Mouse (Mus musculus): ENCODE data around the gene Gpr45. TPM values are rescaled to one million over a fixed set of nuclear protein-coding genes. Genes with fewer than 3 reads are reported as not detected.

Gpr45 gene
- polyA plus RNA-seq, 1 experiment from 2014 or later, result 2.3 TPM

GRCm38 (mm10) chr1:43074791-43075190 is 122.1 kb downstream of the Gpr45 start:
- H3K4me3 ChIP-seq (ENCODE audit: low read depth, low read length), result no peak overlapping the region
- TF ChIP-seq CTCF (IDR thresholded peaks at IDR 0.05; ENCODE audit: low read depth), result no peak
- H3K9ac ChIP-seq (ENCODE audit: low read depth, low read length), result no peak overlapping the region
- no peak overlapping the region for H3K4me2 ChIP-seq (replicated peaks; ENCODE audit: low read depth)
- H3K36me3 ChIP-seq (ENCODE audit: control insufficient read depth, insufficient read depth), result peaks cover 21% of the 10 kb centered on the region
- H3K9me3 ChIP-seq (ENCODE audit: control insufficient read depth), result no peaks in the 10 kb centered on the region
- ATAC-seq, result no peak
- WGBS, result 93% methylated on average over 2 of the region's 2 CpGs
- no peaks in the 10 kb centered on the region for H3K4me1 ChIP-seq (replicated peaks; ENCODE audit: control insufficient read depth, insufficient read depth, low read length)
- no peaks in the 10 kb centered on the region for H3K27me3 ChIP-seq (replicated peaks; ENCODE audit: control insufficient read depth, insufficient read depth, low read length)
- H3K27ac ChIP-seq (ENCODE audit: low read depth, low read length), result no peak overlapping the region

- no peak for TF ChIP-seq CTCF (IDR thresholded peaks at IDR 0.05; ENCODE audit: low read depth)
- ATAC-seq, result no peak
- no peak overlapping the region for H3K4me3 ChIP-seq (ENCODE audit: low read depth, low read length)
- no peak overlapping the region for H3K27ac ChIP-seq (ENCODE audit: low read depth, low read length)
- H3K9me3 ChIP-seq (ENCODE audit: control insufficient read depth), result no peaks in the 10 kb centered on the region
- H3K4me1 ChIP-seq (replicated peaks; ENCODE audit: control insufficient read depth, insufficient read depth, low read length), result no peaks in the 10 kb centered on the region
- 59% methylated on average over 2 of the region's 2 CpGs for WGBS
- H3K4me2 ChIP-seq (replicated peaks; ENCODE audit: low read depth), result no peak overlapping the region
- H3K27me3 ChIP-seq (replicated peaks; ENCODE audit: control insufficient read depth, insufficient read depth, low read length), result no peaks in the 10 kb centered on the region
- H3K9ac ChIP-seq (ENCODE audit: low read depth, low read length), result no peak overlapping the region
- H3K36me3 ChIP-seq (ENCODE audit: control insufficient read depth, insufficient read depth), result peaks cover 15% of the 10 kb centered on the region
These were observed 125.5 kb downstream of the Gpr45 start for GRCm38 (mm10) chr1:43078124-43078523.

- no peaks in the 10 kb centered on the region for H3K9me3 ChIP-seq (ENCODE audit: control insufficient read depth)
- H3K4me3 ChIP-seq (ENCODE audit: low read depth, low read length), result no peak overlapping the region
- H3K4me2 ChIP-seq (replicated peaks; ENCODE audit: low read depth), result no peak overlapping the region
- TF ChIP-seq CTCF (IDR thresholded peaks at IDR 0.05; ENCODE audit: low read depth), result no peak
- WGBS, result 69% methylated on average over 5 of the region's 5 CpGs
- H3K27me3 ChIP-seq (replicated peaks; ENCODE audit: control insufficient read depth, insufficient read depth, low read length), result no peaks in the 10 kb centered on the region
- H3K9ac ChIP-seq (ENCODE audit: low read depth, low read length), result no peak overlapping the region
- no peaks in the 10 kb centered on the region for H3K4me1 ChIP-seq (replicated peaks; ENCODE audit: control insufficient read depth, insufficient read depth, low read length)
- no peak overlapping the region for H3K27ac ChIP-seq (ENCODE audit: low read depth, low read length)
- no peaks in the 10 kb centered on the region; the same call in 1 of the 2 replicates for H3K36me3 ChIP-seq (ENCODE audit: control insufficient read depth, insufficient read depth)
- ATAC-seq, result no peak
These were observed 130.3 kb downstream of the Gpr45 start for GRCm38 (mm10) chr1:43082946-43083345.

Small RNA genes lying within 50 kb of the gene (microRNA-seq; reads per million reads assigned to microRNA genes)
- gene Gm24001, result not detected

Other genes with a start within 250 kb of the Gpr45 start
- gene Mrps9, start 101.6 kb upstream of the Gpr45 start, polyA plus RNA-seq (2015; fragmentation: Nextera tagmentation; extraction: Ambion mirVana), result 37.1 and 38.3 TPM in 2 replicates
- gene Tgfbrap1, start 145.8 kb downstream of the Gpr45 start, polyA plus RNA-seq (2015; fragmentation: Nextera tagmentation; extraction: Ambion mirVana), result 6.1 and 6.8 TPM in 2 replicates
- gene AI597479, start 145.8 kb downstream of the Gpr45 start, polyA plus RNA-seq (2015; fragmentation: Nextera tagmentation; extraction: Ambion mirVana), result 8.6 TPM in 2 replicates
- 55.3 and 57.8 TPM in 2 replicates for gene Fhl2, start 244.1 kb downstream of the Gpr45 start, polyA plus RNA-seq (2015; fragmentation: Nextera tagmentation; extraction: Ambion mirVana)